Mouse (Mus musculus) embryonic fibroblast, embryonic 13.5 days (primary cell): ENCODE data around the gene Tmem200a.

Source experiments
- CTCF ChIP-seq: IDR thresholded peaks from 2 replicates; pipeline ENCODE4 v1.5.1; 2011; ENCODE audit warnings: mild to moderate bottlenecking, control low read depth, low read length, moderate library complexity, borderline replicate concordance; ENCODE audit not compliant: insufficient read depth
- POLR2A ChIP-seq: IDR thresholded peaks from 2 replicates; pipeline ENCODE4 v1.6.1; 2011; ENCODE audit warnings: low read depth, mild to moderate bottlenecking, control low read depth, low read length, moderate library complexity

DNA sequence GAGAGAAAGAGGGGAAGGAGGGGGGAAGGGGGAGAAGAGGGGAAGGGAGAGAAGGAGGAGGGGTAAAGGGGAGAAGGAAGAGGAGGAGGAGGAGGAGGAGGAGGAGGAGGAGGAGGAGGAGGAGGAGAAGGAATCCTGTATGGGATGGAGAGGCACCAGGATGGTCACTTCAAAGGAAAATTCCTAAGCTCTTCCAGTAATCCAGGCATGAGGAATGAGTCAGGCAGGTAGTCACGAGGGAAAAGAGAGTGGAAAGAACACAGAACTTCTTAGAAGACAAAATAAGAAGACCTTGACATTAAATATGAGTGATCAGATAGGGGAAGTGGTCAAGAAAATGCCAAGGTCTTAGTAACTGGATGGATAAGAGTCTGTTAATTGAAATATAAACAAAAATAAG is 64.6 kb downstream of the Tmem200a start:
- TF ChIP-seq CTCF (no peak), POLR2A (no peak)
